Mouse (Mus musculus) forebrain, embryonic 16.5 days (tissue): Measurements from ENCODE around the gene Exosc1. TPM values are rescaled to one million over a fixed set of nuclear protein-coding genes. Genes with fewer than 3 reads are reported as not detected.
A peak's percentile ranks its signal among the peaks of the same experiment; 100 is the strongest.

Source experiments
- ATAC-seq: fragments of 200-750 bp; cut with Nextera tagmentation; 2 replicates; pipeline ENCODE4 v1.8.0; 2017; ENCODE audit warnings: mild to moderate bottlenecking, moderate library complexity
- H3K27ac ChIP-seq: fragments of 300-500 bp; sonication (generic); 2 replicates; pipeline ENCODE4 v1.5.1; 2014; ENCODE audit warnings: low read length, control low read depth
- H3K27me3 ChIP-seq: fragments of 300-500 bp; sonication (generic); replicated peaks from 2 replicates; pipeline ENCODE4 v1.6.1; 2014; ENCODE audit warnings: low read length; ENCODE audit not compliant: control insufficient read depth, insufficient read depth
- H3K36me3 ChIP-seq: fragments of 300-500 bp; sonication (generic); 2 replicates; pipeline ENCODE4 v1.6.1; 2014; ENCODE audit not compliant: control insufficient read depth, insufficient read depth
- H3K4me1 ChIP-seq: fragments of 300-500 bp; sonication (generic); replicated peaks from 2 replicates; pipeline ENCODE4 v1.6.1; 2014; ENCODE audit warnings: low read length; ENCODE audit not compliant: control insufficient read depth, insufficient read depth
- H3K4me2 ChIP-seq: fragments of 300-500 bp; sonication (generic); 2 replicates; pipeline ENCODE4 v1.6.1; 2014; ENCODE audit warnings: mild to moderate bottlenecking, low read length, control low read depth
- H3K4me3 ChIP-seq: fragments of 300-500 bp; sonication (generic); replicated peaks from 2 replicates; pipeline ENCODE4 v1.5.1; 2014; ENCODE audit warnings: mild to moderate bottlenecking, low read length, control low read depth
- H3K9ac ChIP-seq: fragments of 300-500 bp; sonication (generic); replicated peaks from 2 replicates; pipeline ENCODE4 v1.6.1; 2014; ENCODE audit warnings: low read depth, low read length, control low read depth
- H3K9me3 ChIP-seq: fragments of 300-500 bp; sonication (generic); 2 replicates; pipeline ENCODE4 v1.6.1; 2016; ENCODE audit warnings: low read length; ENCODE audit not compliant: control insufficient read depth
- WGBS: fragments of 180-500 bp; shearing (Covaris S2); extraction: QIAGEN DNeasy Blood & Tissue Kit; methylation state at CpG from one replicate; pipeline ENCODE4 v1.1.7; 2014; 5-methylcytosine and 5-hydroxymethylcytosine counted together
- polyA plus RNA-seq: library from polyadenylated mRNA; unstranded; fragments of >200 nt; fragmentation: Nextera tagmentation; extraction: Ambion mirVana; gene quantifications from 2 replicates; pipeline ENCODE4 v1.2.1, GENCODE M21; 2015

The Exosc1 gene
- polyA plus RNA-seq, 1 experiment from 2014 or later: 72.3 TPM

DNA sequence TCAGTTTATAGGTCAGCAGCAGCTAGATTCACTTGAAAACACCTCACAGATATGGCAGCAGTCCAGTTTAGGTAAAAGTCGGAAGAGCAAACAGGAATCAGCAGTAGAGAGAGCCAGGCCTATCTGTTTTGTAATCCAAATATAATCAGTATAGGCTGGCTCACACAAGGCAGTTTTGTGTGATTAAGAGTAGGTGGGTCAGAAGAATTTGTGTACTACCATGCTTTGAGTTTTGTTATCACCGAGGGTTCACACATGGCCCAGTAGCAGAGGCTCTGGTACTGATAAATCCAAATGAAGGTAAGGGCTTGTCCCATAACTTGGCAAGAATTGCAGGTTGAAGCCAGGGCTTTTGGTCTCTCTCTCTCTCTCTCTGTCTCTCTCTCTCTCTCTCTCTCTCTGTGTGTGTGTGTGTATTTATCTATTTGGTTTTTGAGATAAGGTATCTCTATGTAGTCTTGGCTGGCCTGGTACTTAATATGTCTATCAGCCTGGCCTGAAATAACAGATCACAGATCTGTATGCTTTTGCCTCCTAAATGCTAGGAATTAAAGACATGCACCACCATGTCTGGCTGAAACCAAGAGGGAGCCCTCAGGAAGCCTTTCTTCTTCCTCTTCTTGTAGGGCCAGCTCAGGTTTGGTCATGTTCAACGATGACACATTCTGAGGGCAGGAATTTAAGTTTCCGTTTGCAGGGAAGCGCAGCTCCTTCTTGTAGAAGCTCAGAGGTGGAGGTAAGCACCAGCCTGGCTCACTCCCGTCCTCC lies 26.7 kb downstream of the Exosc1 start:
- Histone ChIP-seq H3K9me3 (no peaks in the 10 kb centered on the region), H3K9ac (no peak overlapping the region), H3K27me3 (no peaks in the 10 kb centered on the region), H3K36me3 (no peaks in the 10 kb centered on the region), H3K4me1 (no peaks in the 10 kb centered on the region), H3K4me3 (no peak overlapping the region), H3K27ac (no peak overlapping the region), H3K4me2 (no peak overlapping the region)
- no peak for ATAC-seq
- WGBS: 67% methylated on average over 6 of the region's 6 CpGs

- Histone ChIP-seq H3K9me3 (no peaks in the 10 kb centered on the region), H3K4me1 (no peaks in the 10 kb centered on the region), H3K27ac (no peak overlapping the region), H3K36me3 (no peaks in the 10 kb centered on the region), H3K4me2 (no peak overlapping the region), H3K27me3 (no peaks in the 10 kb centered on the region), H3K4me3 (no peak overlapping the region), H3K9ac (no peak overlapping the region)
- ATAC-seq: no peak
- WGBS: 93% methylated on average over 2 of the region's 2 CpGs
These were observed 28.0 kb downstream of the Exosc1 start for GRCm38 (mm10) chr19:41905246-41905645.

- Histone ChIP-seq H3K9ac (no peak overlapping the region), H3K4me3 (no peak overlapping the region), H3K27ac (no peak overlapping the region), H3K4me2 (no peak overlapping the region), H3K36me3 (no peaks in the 10 kb centered on the region), H3K27me3 (no peaks in the 10 kb centered on the region), H3K9me3 (no peaks in the 10 kb centered on the region), H3K4me1 (no peaks in the 10 kb centered on the region)
- WGBS: 91% methylated on average over 10 of the region's 10 CpGs
- ATAC-seq: no peak
These were observed 30.2 kb downstream of the Exosc1 start for GRCm38 (mm10) chr19:41902848-41903593.

DNA sequence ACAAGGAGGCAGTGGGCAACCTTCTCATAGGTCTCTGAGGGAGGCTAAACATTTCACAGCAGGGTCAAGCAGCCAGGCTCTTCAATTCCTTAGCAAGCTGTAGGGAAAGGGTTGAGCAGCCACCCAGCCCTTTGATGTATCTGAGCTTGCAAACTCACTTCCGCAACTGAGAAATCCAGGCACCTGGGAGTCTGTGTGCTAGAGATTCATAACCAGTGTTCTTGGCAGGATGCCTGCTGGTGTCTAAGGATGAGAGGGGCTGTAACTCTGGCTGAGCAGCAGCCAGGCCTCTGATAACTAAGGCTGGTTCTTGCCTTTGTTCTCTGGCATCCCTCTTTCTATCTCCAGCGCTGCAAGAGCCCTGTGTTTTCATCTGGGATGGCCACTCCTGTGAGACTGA lies 31.5 kb downstream of the Exosc1 start:
- ATAC-seq: no peak
- no peaks in the 10 kb centered on the region for H3K36me3 ChIP-seq
- H3K4me1 ChIP-seq: no peaks in the 10 kb centered on the region
- WGBS: 52% methylated on average over 2 of the region's 2 CpGs
- H3K27me3 ChIP-seq: no peaks in the 10 kb centered on the region
- H3K9me3 ChIP-seq: no peaks in the 10 kb centered on the region
- no peak overlapping the region for H3K4me2 ChIP-seq
- H3K9ac ChIP-seq: no peak overlapping the region
- H3K4me3 ChIP-seq: no peak overlapping the region
- H3K27ac ChIP-seq: no peak overlapping the region

DNA sequence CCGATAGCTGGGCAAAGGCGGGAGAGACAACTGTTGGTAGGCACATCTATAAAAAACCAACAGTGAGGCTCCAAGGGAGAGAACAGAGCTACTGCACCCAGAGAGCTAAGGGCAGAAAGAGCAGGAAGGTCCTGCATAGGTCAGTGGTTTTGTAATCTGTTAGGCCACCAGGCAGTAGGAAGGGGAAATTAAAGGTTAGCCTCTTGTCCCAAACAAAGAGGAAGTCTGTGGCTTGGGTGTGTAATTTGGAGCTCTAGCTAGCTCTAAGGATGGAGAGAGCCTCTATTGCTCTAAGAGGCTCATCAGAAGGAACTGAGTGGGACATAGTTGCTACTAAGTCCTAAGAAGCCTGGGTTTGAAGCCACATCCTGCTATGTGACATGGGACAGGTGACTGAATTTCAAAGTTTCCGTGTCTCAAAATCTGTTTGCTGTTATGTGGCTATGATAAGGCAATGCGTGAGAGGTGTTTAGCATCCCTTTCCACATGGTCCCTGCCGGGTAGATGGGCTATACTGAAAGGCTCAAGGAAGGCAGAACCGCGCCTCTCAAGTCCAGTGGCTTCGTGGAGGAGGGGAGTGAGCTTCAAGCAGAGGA lies 32.6 kb downstream of the Exosc1 start:
- WGBS: 86% methylated on average over 8 of the region's 8 CpGs
- no peak overlapping the region for H3K27ac ChIP-seq
- H3K36me3 ChIP-seq: no peaks in the 10 kb centered on the region
- H3K27me3 ChIP-seq: no peaks in the 10 kb centered on the region
- no peaks in the 10 kb centered on the region for H3K9me3 ChIP-seq
- H3K4me3 ChIP-seq: no peak overlapping the region
- peaks cover under 1% of the 10 kb centered on the region; the same call in 1 of the 2 replicates for H3K4me1 ChIP-seq
- ATAC-seq: no peak
- H3K4me2 ChIP-seq: no peak overlapping the region
- H3K9ac ChIP-seq: no peak overlapping the region

- ATAC-seq: no peak
- no peak overlapping the region for H3K4me2 ChIP-seq
- H3K9ac ChIP-seq: no peak overlapping the region
- H3K4me3 ChIP-seq: no peak overlapping the region
- no peak overlapping the region for H3K27ac ChIP-seq
- H3K36me3 ChIP-seq: no peaks in the 10 kb centered on the region
- WGBS: 43% methylated on average over 4 of the region's 4 CpGs
- H3K9me3 ChIP-seq: no peaks in the 10 kb centered on the region
- H3K4me1 ChIP-seq: peaks cover 13% of the 10 kb centered on the region
- H3K27me3 ChIP-seq: no peaks in the 10 kb centered on the region
These were observed 34.4 kb downstream of the Exosc1 start for GRCm38 (mm10) chr19:41898860-41899259.

- peak overlapping the region; percentile 31 for H3K9ac ChIP-seq
- H3K36me3 ChIP-seq: no peaks in the 10 kb centered on the region; the same call in 1 of the 2 replicates
- 19% methylated on average over 18 of the region's 18 CpGs for WGBS
- peak; percentile 21 for ATAC-seq
- peak overlapping the region; percentile 76 for H3K4me3 ChIP-seq
- no peaks in the 10 kb centered on the region for H3K9me3 ChIP-seq
- H3K4me2 ChIP-seq: peak overlapping the region; percentile 75
- no peak overlapping the region for H3K27ac ChIP-seq
- peaks cover 13% of the 10 kb centered on the region for H3K4me1 ChIP-seq
- H3K27me3 ChIP-seq: no peaks in the 10 kb centered on the region
These were observed 36.9 kb downstream of the Exosc1 start for GRCm38 (mm10) chr19:41896319-41896711.

- no peaks in the 10 kb centered on the region for H3K9me3 ChIP-seq
- no peaks in the 10 kb centered on the region; the same call in 1 of the 2 replicates for H3K36me3 ChIP-seq
- ATAC-seq: peak; percentile 99
- peak within 1 kb of the TSS; percentile 75 for H3K4me2 ChIP-seq
- peak within 1 kb of the TSS; percentile 76 for H3K4me3 ChIP-seq
- H3K27me3 ChIP-seq: no peaks in the 10 kb centered on the region
- 1% methylated on average over 46 of the region's 46 CpGs for WGBS
- peaks cover 13% of the 10 kb centered on the region for H3K4me1 ChIP-seq
- no peak within 1 kb of the TSS for H3K27ac ChIP-seq
- H3K9ac ChIP-seq: peak within 1 kb of the TSS; percentile 57
These were observed 37.5 kb downstream of the Exosc1 start, which contains the start of gene Rrp12 for GRCm38 (mm10) chr19:41895460-41896318. Rrp12 (minus strand) TSS chr19:41896173.
